Mouse (Mus musculus): Measurements from ENCODE around the gene Olfr64. TPM values are rescaled to one million over a fixed set of nuclear protein-coding genes. Genes with fewer than 3 reads are reported as not detected.

The Olfr64 gene
- total RNA-seq, 2 experiments from 2014 or later: not detected

GRCm38 (mm10) chr7:103840268-103840667 lies 54.0 kb downstream of the Olfr64 start, which contains the start of gene Hbb-bh2:
Gene Hbb-bh2 (minus strand): TSS chr7:103840520.
- ATAC-seq (replicated peaks; ENCODE audit: poor library complexity, severe bottlenecking): no peak

Other genes with a start within 250 kb of the Olfr64 start
Only the 30 nearest of the 33 such genes appear.
- not detected in 2 replicates for gene Olfr623, start 230.8 kb downstream of the Olfr64 start, total RNA-seq (2014; fragmentation: Nextera tagmentation)
- gene Olfr623, start 230.8 kb downstream of the Olfr64 start, total RNA-seq (2017): not detected in 2 replicates
- not detected in 2 replicates for gene Olfr624, start 223.3 kb downstream of the Olfr64 start, total RNA-seq (2014; fragmentation: Nextera tagmentation)
- gene Olfr624, start 223.3 kb downstream of the Olfr64 start, total RNA-seq (2017): not detected in 2 replicates
- not detected in 2 replicates for gene Olfr625-ps1, start 211.8 kb downstream of the Olfr64 start, total RNA-seq (2014; fragmentation: Nextera tagmentation)
- not detected in 2 replicates for gene Olfr625-ps1, start 211.8 kb downstream of the Olfr64 start, total RNA-seq (2017)
- not detected in 2 replicates for gene Olfr243, start 179.8 kb downstream of the Olfr64 start, total RNA-seq (2014; fragmentation: Nextera tagmentation)
- not detected in 2 replicates for gene Olfr243, start 179.8 kb downstream of the Olfr64 start, total RNA-seq (2017)
- gene Olfr628, start 164.1 kb downstream of the Olfr64 start, total RNA-seq (2014; fragmentation: Nextera tagmentation): not detected in 2 replicates
- gene Olfr628, start 164.1 kb downstream of the Olfr64 start, total RNA-seq (2017): not detected in 2 replicates
- gene Olfr629, start 149.5 kb downstream of the Olfr64 start, total RNA-seq (2014; fragmentation: Nextera tagmentation): not detected in 2 replicates
- not detected in 2 replicates for gene Olfr629, start 149.5 kb downstream of the Olfr64 start, total RNA-seq (2017)
- gene Olfr630, start 137.2 kb downstream of the Olfr64 start, total RNA-seq (2014; fragmentation: Nextera tagmentation): not detected in 2 replicates
- gene Olfr630, start 137.2 kb downstream of the Olfr64 start, total RNA-seq (2017): not detected in 2 replicates
- gene Olfr69, start 122.9 kb downstream of the Olfr64 start, total RNA-seq (2014; fragmentation: Nextera tagmentation): not detected in 2 replicates
- not detected in 2 replicates for gene Olfr69, start 122.9 kb downstream of the Olfr64 start, total RNA-seq (2017)
- not detected in 2 replicates for gene Olfr68, start 114.8 kb downstream of the Olfr64 start, total RNA-seq (2014; fragmentation: Nextera tagmentation)
- gene Olfr68, start 114.8 kb downstream of the Olfr64 start, total RNA-seq (2017): not detected in 2 replicates
- gene Olfr67, start 102.7 kb downstream of the Olfr64 start, total RNA-seq (2014; fragmentation: Nextera tagmentation): not detected in 2 replicates
- gene Olfr67, start 102.7 kb downstream of the Olfr64 start, total RNA-seq (2017): not detected in 2 replicates
- not detected in 2 replicates for gene Hbb-bt, start 80.5 kb downstream of the Olfr64 start, total RNA-seq (2014; fragmentation: Nextera tagmentation)
- gene Hbb-bt, start 80.5 kb downstream of the Olfr64 start, total RNA-seq (2017): not detected in 2 replicates
- gene Hbb-bs, start 66.4 kb downstream of the Olfr64 start, total RNA-seq (2014; fragmentation: Nextera tagmentation): not detected in 2 replicates
- gene Hbb-bs, start 66.4 kb downstream of the Olfr64 start, total RNA-seq (2017): 1.6 and 5.2 TPM in 2 replicates
- not detected in 2 replicates for gene Hbb-bh2, start 54.0 kb downstream of the Olfr64 start, total RNA-seq (2014; fragmentation: Nextera tagmentation)
- not detected in 2 replicates for gene Hbb-bh2, start 54.0 kb downstream of the Olfr64 start, total RNA-seq (2017)
- not detected in 2 replicates for gene Hbb-bh1, start 51.3 kb downstream of the Olfr64 start, total RNA-seq (2014; fragmentation: Nextera tagmentation)
- gene Hbb-bh1, start 51.3 kb downstream of the Olfr64 start, total RNA-seq (2017): not detected in 2 replicates
- gene Hbb-y, start 41.3 kb downstream of the Olfr64 start, total RNA-seq (2014; fragmentation: Nextera tagmentation): not detected in 2 replicates
- not detected in 2 replicates for gene Hbb-y, start 41.3 kb downstream of the Olfr64 start, total RNA-seq (2017)
- not detected in 2 replicates for gene Olfr66, start 8.2 kb downstream of the Olfr64 start, total RNA-seq (2014; fragmentation: Nextera tagmentation)
- not detected in 2 replicates for gene Olfr66, start 8.2 kb downstream of the Olfr64 start, total RNA-seq (2017)
- gene Olfr65, start 9.0 kb upstream of the Olfr64 start, total RNA-seq (2014; fragmentation: Nextera tagmentation): not detected in 2 replicates
- gene Olfr65, start 9.0 kb upstream of the Olfr64 start, total RNA-seq (2017): not detected in 2 replicates
- gene Olfr631, start 34.3 kb upstream of the Olfr64 start, total RNA-seq (2014; fragmentation: Nextera tagmentation): not detected in 2 replicates
- gene Olfr631, start 34.3 kb upstream of the Olfr64 start, total RNA-seq (2017): not detected in 2 replicates
- gene Olfr632, start 39.9 kb upstream of the Olfr64 start, total RNA-seq (2014; fragmentation: Nextera tagmentation): not detected in 2 replicates
- gene Olfr632, start 39.9 kb upstream of the Olfr64 start, total RNA-seq (2017): not detected in 2 replicates
- not detected in 2 replicates for gene Olfr633, start 50.0 kb upstream of the Olfr64 start, total RNA-seq (2014; fragmentation: Nextera tagmentation)
- not detected in 2 replicates for gene Olfr633, start 50.0 kb upstream of the Olfr64 start, total RNA-seq (2017)
- not detected in 2 replicates for gene Olfr635, start 76.7 kb upstream of the Olfr64 start, total RNA-seq (2014; fragmentation: Nextera tagmentation)
- not detected in 2 replicates for gene Olfr635, start 76.7 kb upstream of the Olfr64 start, total RNA-seq (2017)
- gene Olfr638, start 104.3 kb upstream of the Olfr64 start, total RNA-seq (2014; fragmentation: Nextera tagmentation): not detected in 2 replicates
- not detected in 2 replicates for gene Olfr638, start 104.3 kb upstream of the Olfr64 start, total RNA-seq (2017)
- not detected in 2 replicates for gene Olfr639, start 122.8 kb upstream of the Olfr64 start, total RNA-seq (2014; fragmentation: Nextera tagmentation)
- gene Olfr639, start 122.8 kb upstream of the Olfr64 start, total RNA-seq (2017): not detected in 2 replicates
- gene Olfr640, start 131.1 kb upstream of the Olfr64 start, total RNA-seq (2014; fragmentation: Nextera tagmentation): not detected in 2 replicates
- not detected in 2 replicates for gene Olfr640, start 131.1 kb upstream of the Olfr64 start, total RNA-seq (2017)
- gene Olfr641, start 141.0 kb upstream of the Olfr64 start, total RNA-seq (2014; fragmentation: Nextera tagmentation): not detected in 2 replicates
- gene Olfr641, start 141.0 kb upstream of the Olfr64 start, total RNA-seq (2017): not detected in 2 replicates
- gene Olfr642, start 158.2 kb upstream of the Olfr64 start, total RNA-seq (2014; fragmentation: Nextera tagmentation): not detected in 2 replicates
- gene Olfr642, start 158.2 kb upstream of the Olfr64 start, total RNA-seq (2017): not detected in 2 replicates
- gene 4930516K23Rik, start 167.0 kb upstream of the Olfr64 start, total RNA-seq (2014; fragmentation: Nextera tagmentation): not detected in 2 replicates
- not detected in 2 replicates for gene 4930516K23Rik, start 167.0 kb upstream of the Olfr64 start, total RNA-seq (2017)
- not detected in 2 replicates for gene Olfr644, start 177.4 kb upstream of the Olfr64 start, total RNA-seq (2014; fragmentation: Nextera tagmentation)
- gene Olfr644, start 177.4 kb upstream of the Olfr64 start, total RNA-seq (2017): not detected in 2 replicates
- gene Olfr645, start 191.0 kb upstream of the Olfr64 start, total RNA-seq (2014; fragmentation: Nextera tagmentation): not detected in 2 replicates
- not detected in 2 replicates for gene Olfr645, start 191.0 kb upstream of the Olfr64 start, total RNA-seq (2017)
- gene Olfr646, start 210.4 kb upstream of the Olfr64 start, total RNA-seq (2014; fragmentation: Nextera tagmentation): not detected in 2 replicates
- not detected in 2 replicates for gene Olfr646, start 210.4 kb upstream of the Olfr64 start, total RNA-seq (2017)

Measured in granulocyte monocyte progenitor cell, adult 5-6 weeks (primary cell).